Mouse (Mus musculus) liver, postnatal 0 days (tissue): ENCODE data around the gene Lgr6. TPM values are rescaled to one million over a fixed set of nuclear protein-coding genes. Genes with fewer than 3 reads are reported as not detected.

Experiments
- ATAC-seq: fragments of 200-750 bp; cut with Nextera tagmentation; 2 replicates; pipeline ENCODE4 v1.8.0; 2017; ENCODE audit warnings: mild to moderate bottlenecking, moderate library complexity
- DNase-seq: peaks from one replicate; pipeline ENCODE4 v3.0.0-alpha.2; 2016
- H3K27ac ChIP-seq: fragments of 300-500 bp; sonication (generic); 2 replicates; pipeline ENCODE4 v1.5.1; 2014; ENCODE audit warnings: antibody characterized with exemption, moderate library complexity, mild to moderate bottlenecking, low read depth
- H3K27me3 ChIP-seq: fragments of 300-500 bp; sonication (generic); 2 replicates; pipeline ENCODE4 v1.6.1; 2014; ENCODE audit warnings: low read length, control low read depth, mixed read lengths; ENCODE audit not compliant: insufficient read depth
- H3K36me3 ChIP-seq: fragments of 300-500 bp; sonication (generic); replicated peaks from 2 replicates; pipeline ENCODE4 v1.6.1; 2014; ENCODE audit warnings: mild to moderate bottlenecking, control low read depth, low read length, moderate library complexity, mixed read lengths; ENCODE audit not compliant: insufficient read depth
- H3K4me1 ChIP-seq: fragments of 300-500 bp; sonication (generic); 2 replicates; pipeline ENCODE4 v1.6.1; 2014; ENCODE audit warnings: antibody characterized with exemption, mild to moderate bottlenecking, control low read depth; ENCODE audit not compliant: insufficient read depth
- H3K4me2 ChIP-seq: fragments of 300-500 bp; sonication (generic); 2 replicates; pipeline ENCODE4 v1.6.1; 2014; ENCODE audit warnings: low read depth, mild to moderate bottlenecking, low read length, moderate library complexity, mixed read lengths
- H3K4me3 ChIP-seq: fragments of 300-500 bp; sonication (generic); 2 replicates; pipeline ENCODE4 v1.5.1; 2014; ENCODE audit warnings: low read depth, low read length
- H3K9ac ChIP-seq: fragments of 300-500 bp; sonication (generic); replicated peaks from 2 replicates; pipeline ENCODE4 v1.6.1; 2014; ENCODE audit warnings: mild to moderate bottlenecking, moderate library complexity
- H3K9me3 ChIP-seq: fragments of 300-500 bp; sonication (generic); 2 replicates; pipeline ENCODE4 v1.6.1; 2016; ENCODE audit warnings: mild to moderate bottlenecking, control low read depth, low read length, mixed read lengths
- CTCF ChIP-seq: sonication (generic); IDR thresholded peaks from 2 replicates; pipeline ENCODE4 v1.5.1; 2016; ENCODE audit warnings: antibody characterized with exemption, low read depth
- EP300 ChIP-seq: IDR thresholded peaks from 2 replicates; pipeline ENCODE4 v1.6.1; 2016; ENCODE audit warnings: antibody characterized with exemption, low read depth, mild to moderate bottlenecking
- WGBS: fragments of 180-500 bp; shearing (Covaris S2); extraction: QIAGEN DNeasy Blood & Tissue Kit; methylation state at CpG from one replicate; pipeline ENCODE4 v1.1.7; 2014; ENCODE audit not compliant: insufficient replicate concordance; 5-methylcytosine and 5-hydroxymethylcytosine counted together
- polyA plus RNA-seq: library from polyadenylated mRNA; unstranded; fragments of >200 nt; fragmentation: Nextera tagmentation; extraction: Ambion mirVana; gene quantifications from 2 replicates; pipeline ENCODE4 v1.2.1, GENCODE M21; 2015

Gene Lgr6
- polyA plus RNA-seq, 1 experiment from 2014 or later, result 0.32 TPM

GRCm38 (mm10) chr1:134955637-134956176 is 149.4 kb downstream of the Lgr6 start, which contains the start of gene Ppp1r12b:
TSS of gene Ppp1r12b (minus strand) at chr1:134955942.
- H3K4me3 ChIP-seq, result peak within 1 kb of the TSS; percentile 77
- H3K9ac ChIP-seq, result peak within 1 kb of the TSS; percentile 78
- no peaks in the 10 kb centered on the region for H3K9me3 ChIP-seq
- peak; percentile 44 for TF ChIP-seq CTCF
- TF ChIP-seq EP300, result no peak
- 2% methylated on average over 39 of the region's 39 CpGs for WGBS
- peak within 1 kb of the TSS; percentile 95 for H3K4me2 ChIP-seq
- ATAC-seq, result peak; percentile 99
- H3K27ac ChIP-seq, result peak within 1 kb of the TSS; percentile 78
- no peaks in the 10 kb centered on the region for H3K27me3 ChIP-seq
- peak; percentile 93 for DNase-seq
- H3K4me1 ChIP-seq, result peaks cover 10% of the 10 kb centered on the region
- no peaks in the 10 kb centered on the region for H3K36me3 ChIP-seq

- H3K4me1 ChIP-seq, result peaks cover 10% of the 10 kb centered on the region
- no peak for TF ChIP-seq EP300
- no peak for TF ChIP-seq CTCF
- H3K4me3 ChIP-seq, result peak overlapping the region; percentile 77
- H3K27ac ChIP-seq, result peak overlapping the region; percentile 78
- DNase-seq, result no peak
- no peaks in the 10 kb centered on the region for H3K27me3 ChIP-seq
- no peaks in the 10 kb centered on the region for H3K9me3 ChIP-seq
- ATAC-seq, result peak; percentile 53
- H3K36me3 ChIP-seq, result no peaks in the 10 kb centered on the region
- H3K9ac ChIP-seq, result peak overlapping the region; percentile 78
- peak overlapping the region; percentile 95 for H3K4me2 ChIP-seq
- 6% methylated on average over 15 of the region's 16 CpGs for WGBS
These were observed 149.9 kb downstream of the Lgr6 start for GRCm38 (mm10) chr1:134955050-134955636.

- ATAC-seq (no peak), DNase-seq (no peak)
- no peak overlapping the region for H3K9ac ChIP-seq
- H3K27ac ChIP-seq, result no peak overlapping the region
- 87% methylated on average over 3 of the region's 3 CpGs for WGBS
- H3K27me3 ChIP-seq, result no peaks in the 10 kb centered on the region
- no peaks in the 10 kb centered on the region for H3K9me3 ChIP-seq
- H3K4me1 ChIP-seq, result peaks cover 6% of the 10 kb centered on the region
- no peak overlapping the region for H3K4me2 ChIP-seq
- no peak overlapping the region for H3K4me3 ChIP-seq
- no peak for TF ChIP-seq EP300
- no peak for TF ChIP-seq CTCF
- peaks cover 6% of the 10 kb centered on the region; the same call in 1 of the 2 replicates for H3K36me3 ChIP-seq
These were observed 155.1 kb downstream of the Lgr6 start for GRCm38 (mm10) chr1:134949946-134950345.

GRCm38 (mm10) chr1:134947590-134947989 is 157.5 kb downstream of the Lgr6 start:
- Histone ChIP-seq H3K27me3 (no peaks in the 10 kb centered on the region), H3K4me2 (no peak overlapping the region), H3K9ac (no peak overlapping the region), H3K27ac (no peak overlapping the region), H3K4me1 (no peaks in the 10 kb centered on the region; the same call in 1 of the 2 replicates), H3K4me3 (no peak overlapping the region), H3K9me3 (no peaks in the 10 kb centered on the region), H3K36me3 (peaks cover 6% of the 10 kb centered on the region; the same call in 1 of the 2 replicates)
- no peak for TF ChIP-seq EP300
- TF ChIP-seq CTCF, result no peak
- no peak for DNase-seq
- 92% methylated on average over 7 of the region's 7 CpGs for WGBS
- no peak for ATAC-seq

- H3K4me3 ChIP-seq, result no peak overlapping the region
- H3K4me2 ChIP-seq, result no peak overlapping the region
- no peak overlapping the region for H3K9ac ChIP-seq
- peaks cover 3% of the 10 kb centered on the region; the same call in 1 of the 2 replicates for H3K4me1 ChIP-seq
- 79% methylated on average over 2 of the region's 2 CpGs for WGBS
- no peak for TF ChIP-seq EP300
- no peak for TF ChIP-seq CTCF
- H3K27me3 ChIP-seq, result no peaks in the 10 kb centered on the region
- H3K9me3 ChIP-seq, result no peaks in the 10 kb centered on the region
- no peak for ATAC-seq
- H3K36me3 ChIP-seq, result peaks cover 5% of the 10 kb centered on the region; the same call in 1 of the 2 replicates
- DNase-seq, result no peak
- no peak overlapping the region for H3K27ac ChIP-seq
These were observed 162.2 kb downstream of the Lgr6 start for GRCm38 (mm10) chr1:134942898-134943297.

- Histone ChIP-seq H3K4me3 (no peak overlapping the region), H3K4me1 (peaks cover 3% of the 10 kb centered on the region; the same call in 1 of the 2 replicates), H3K4me2 (no peak overlapping the region), H3K9me3 (no peaks in the 10 kb centered on the region), H3K9ac (no peak overlapping the region), H3K27ac (no peak overlapping the region), H3K27me3 (no peaks in the 10 kb centered on the region), H3K36me3 (peaks cover 2% of the 10 kb centered on the region; the same call in 1 of the 2 replicates)
- TF ChIP-seq EP300, result no peak
- no peak for TF ChIP-seq CTCF
- DNase-seq (no peak), ATAC-seq (no peak)
- WGBS, result 66% methylated on average over 4 of the region's 4 CpGs
These were observed 164.2 kb downstream of the Lgr6 start for GRCm38 (mm10) chr1:134940863-134941262.
